8 mouse cellular contexts compared by ENCODE assay signal in genomic region chr14:28510341-28511028, GRCm38 (mm10). TPM values are rescaled to one million over a fixed set of nuclear protein-coding genes. Genes with fewer than 3 reads are reported as not detected.
DNase-seq lines count a peak whose midpoint lies in the region; ATAC-seq and TF ChIP-seq lines count a peak whose summit lies in the region.

No protein-coding gene starts in this region.

- H3K27me3 ChIP-seq in forebrain, embryonic 15.5 days = peaks cover 42% of the 10 kb centered on the region
- H3K27me3 ChIP-seq in hindbrain, embryonic 16.5 days (replicated peaks; ENCODE audit: control insufficient read depth, insufficient read depth, low read length) = no peaks in the 10 kb centered on the region; the same call in 1 of the 2 replicates
- H3K27me3 ChIP-seq in stomach, postnatal 0 days (ENCODE audit: control insufficient read depth, insufficient read depth, low read length) = no peaks in the 10 kb centered on the region

- H3K4me3 ChIP-seq in forebrain, embryonic 15.5 days = peak overlapping the region; percentile 53
- peak overlapping the region; percentile 51 for H3K4me3 ChIP-seq in hindbrain, embryonic 16.5 days (ENCODE audit: low read length)
- H3K4me3 ChIP-seq in stomach, postnatal 0 days (ENCODE audit: low read depth, low read length) = peak overlapping the region; percentile 46

- H3K9me3 ChIP-seq in forebrain, embryonic 15.5 days = no peaks in the 10 kb centered on the region
- H3K9me3 ChIP-seq in hindbrain, embryonic 16.5 days (ENCODE audit: control insufficient read depth, low read length) = no peaks in the 10 kb centered on the region
- H3K9me3 ChIP-seq in stomach, postnatal 0 days (ENCODE audit: control insufficient read depth, low read length) = no peaks in the 10 kb centered on the region

- ATAC-seq in forebrain, embryonic 15.5 days (replicated peaks) = no peak
- peak; percentile 34; the same call in 1 of the 2 replicates for ATAC-seq in hindbrain, embryonic 16.5 days
- ATAC-seq in stomach, postnatal 0 days (ENCODE audit: low FRiP score, low TSS enrichment) = no peak

- no peak for TF ChIP-seq EP300 in stomach, postnatal 0 days (optimal IDR thresholded peaks at IDR 0.05)

- peak; percentile 47 for TF ChIP-seq CTCF in stomach, postnatal 0 days (IDR thresholded peaks at IDR 0.05; ENCODE audit: low read depth)

- peak overlapping the region; percentile 66 for H3K4me2 ChIP-seq in forebrain, embryonic 15.5 days (replicated peaks)
- peak overlapping the region; percentile 69 for H3K4me2 ChIP-seq in hindbrain, embryonic 16.5 days (ENCODE audit: low read length)
- H3K4me2 ChIP-seq in stomach, postnatal 0 days (replicated peaks; ENCODE audit: low read depth) = peak overlapping the region; percentile 86

- peak; percentile 70 to 71 for DNase-seq in cerebellum, postnatal 10 days
- no peak for DNase-seq in cerebellum, adult 11 months
- DNase-seq in ES-CJ7 (ENCODE audit: low read depth, low spot score) = peak; percentile 34
- DNase-seq in lung, postnatal 10 days = peak; percentile 58
- peak; percentile 41 for DNase-seq in stomach, postnatal 0 days (ENCODE audit: low spot score)
- DNase-seq in cerebellum, adult 9-11 months = no peak

- no peaks in the 10 kb centered on the region for H3K36me3 ChIP-seq in forebrain, embryonic 15.5 days
- H3K36me3 ChIP-seq in hindbrain, embryonic 16.5 days (ENCODE audit: control insufficient read depth, insufficient read depth, low read length) = no peaks in the 10 kb centered on the region
- H3K36me3 ChIP-seq in stomach, postnatal 0 days (ENCODE audit: control insufficient read depth, insufficient read depth, low read length) = no peaks in the 10 kb centered on the region

- peak overlapping the region; percentile 29 for H3K9ac ChIP-seq in forebrain, embryonic 15.5 days (replicated peaks)
- H3K9ac ChIP-seq in hindbrain, embryonic 16.5 days (ENCODE audit: low read depth, low read length) = peak overlapping the region; percentile 55
- H3K9ac ChIP-seq in stomach, postnatal 0 days (ENCODE audit: low read length) = peak overlapping the region; percentile 59

- 2% methylated on average over 29 of the region's 29 CpGs for whole genome bisulfite sequencing in forebrain, embryonic 15.5 days
- WGBS in hindbrain, embryonic 16.5 days = 2% methylated on average over 29 of the region's 29 CpGs
- 7% methylated on average over 29 of the region's 29 CpGs for WGBS in stomach, postnatal 0 days

- peak overlapping the region; percentile 49 for H3K27ac ChIP-seq in forebrain, embryonic 15.5 days (replicated peaks)
- peak overlapping the region; percentile 6; the same call in 1 of the 2 replicates for H3K27ac ChIP-seq in hindbrain, embryonic 16.5 days (ENCODE audit: low read depth, low read length)
- peak overlapping the region; percentile 53; the same call in 1 of the 2 replicates for H3K27ac ChIP-seq in stomach, postnatal 0 days (replicated peaks)

- peaks cover 67% of the 10 kb centered on the region for H3K4me1 ChIP-seq in forebrain, embryonic 15.5 days
- H3K4me1 ChIP-seq in hindbrain, embryonic 16.5 days (ENCODE audit: control insufficient read depth, insufficient read depth, low read depth, low read length) = peaks cover 29% of the 10 kb centered on the region
- peaks cover 3% of the 10 kb centered on the region; the same call in 1 of the 2 replicates for H3K4me1 ChIP-seq in stomach, postnatal 0 days (replicated peaks; ENCODE audit: control insufficient read depth, insufficient read depth)

RNA-seq across cellular contexts. Expression of gene Wnt5a, which starts 5.9 kb away (rescaled TPM):
- 14.2 and 17.4 TPM in 2 replicates for polyA plus RNA-seq in forebrain, embryonic 15.5 days (2015; fragmentation: Nextera tagmentation; extraction: Ambion mirVana)
- 17.8 and 24.2 TPM in 2 replicates for polyA plus RNA-seq in hindbrain, embryonic 16.5 days (2015; fragmentation: Nextera tagmentation; extraction: Ambion mirVana)
- polyA plus RNA-seq in stomach, postnatal 0 days (2015; fragmentation: Nextera tagmentation; extraction: Ambion mirVana) = 12.2 and 12.9 TPM in 2 replicates

Comparison
In these comparisons a context has a peak if more than half of its experiments do, and no peak if none do; other contexts are left out.
1. DNase-seq: peak in cerebellum, postnatal 10 days (2 of 2), ES-CJ7 (single experiment), lung, postnatal 10 days (single experiment) and stomach, postnatal 0 days (single experiment); none in cerebellum, adult 11 months (single experiment) and cerebellum, adult 9-11 months (single experiment).
2. Peak in every context shown above with its lines, with median percentiles within 50 percentile points of each other: H3K27ac ChIP-seq, H3K4me2 ChIP-seq, H3K4me3 ChIP-seq and H3K9ac ChIP-seq.